Mouse (Mus musculus) layer of hippocampus, adult 18-20 months (tissue): ENCODE data around the gene Hes7. TPM values are rescaled to one million over a fixed set of nuclear protein-coding genes. Genes with fewer than 3 reads are reported as not detected.

Experiments
- DNase-seq, 2 experiments: peaks; one replicate each; pipeline ENCODE4 v3.0.0; 2022; ENCODE audit warnings: low spot score in 2 of 2
- total RNA-seq, 2 experiments: library from RNA; stranded (reverse); gene quantifications; 2 replicates each; pipeline ENCODE4 v1.2.3; 2021

The Hes7 gene
- total RNA-seq, 2 experiments from 2014 or later, result 1.1 to 1.6 TPM

GRCm38 (mm10) chr11:69117737-69118695, 2.2 kb upstream of the Hes7 start:
- peak in 1 of 2 experiments; percentile 52 for DNase-seq

GRCm38 (mm10) chr11:69118765-69119164, 1.4 kb upstream of the Hes7 start:
- peak; percentile 76 to 93 for DNase-seq

- DNase-seq, result no peak
Observed at GRCm38 (mm10) chr11:69119446-69120155, 603 bp upstream of the Hes7 start.

- DNase-seq, result peak in 1 of 2 experiments; percentile 27
Observed at GRCm38 (mm10) chr11:69121001-69121740, 967 bp downstream of the Hes7 start.

- peak in 1 of 2 experiments; percentile 38 for DNase-seq
Observed at GRCm38 (mm10) chr11:69121741-69122335, 1.6 kb downstream of the Hes7 start.

GRCm38 (mm10) chr11:69122336-69122951, 2.2 kb downstream of the Hes7 start, which contains the start of gene 9130213A22Rik:
9130213A22Rik (minus strand) TSS chr11:69122589.
- peak; percentile 87 to 91 for DNase-seq

- peak; percentile 89 to 96 for DNase-seq
Observed at GRCm38 (mm10) chr11:69123056-69123692, 3.0 kb downstream of the Hes7 start.

GRCm38 (mm10) chr11:69123693-69124497, 3.7 kb downstream of the Hes7 start:
- peak; percentile 90 to 98 for DNase-seq

GRCm38 (mm10) chr11:69124498-69124847, 4.3 kb downstream of the Hes7 start:
- peak in 1 of 2 experiments; percentile 84 for DNase-seq

- peak; percentile 68 to 90 for DNase-seq
Observed at GRCm38 (mm10) chr11:69125041-69125851, 5.0 kb downstream of the Hes7 start.

- no peak for DNase-seq
Observed at GRCm38 (mm10) chr11:69125852-69125918, 5.5 kb downstream of the Hes7 start, which contains the start of gene Aloxe3. Aloxe3 (plus strand) TSS chr11:69125896.

GRCm38 (mm10) chr11:69125919-69126705, 5.9 kb downstream of the Hes7 start:
- DNase-seq, result peak in 1 of 2 experiments; percentile 41

GRCm38 (mm10) chr11:69126706-69127095, 6.5 kb downstream of the Hes7 start:
- DNase-seq, result no peak

GRCm38 (mm10) chr11:69128426-69129122, 8.4 kb downstream of the Hes7 start:
- DNase-seq, result no peak

GRCm38 (mm10) chr11:69133566-69133922, 13.3 kb downstream of the Hes7 start:
- no peak for DNase-seq

- peak; percentile 86 to 93 for DNase-seq
Observed at GRCm38 (mm10) chr11:69133923-69134621, 13.9 kb downstream of the Hes7 start.

GRCm38 (mm10) chr11:69134622-69134968, 14.4 kb downstream of the Hes7 start:
- DNase-seq, result no peak
